Mouse (Mus musculus) spleen, postnatal 14 days (tissue): ENCODE measurements around the gene Dpp6.
A peak's percentile ranks its signal among the peaks of the same experiment; 100 is the strongest.
"Not testable (repeated sequence)": the region's sequence is repeated elsewhere in the genome, so short reads cannot be mapped to it uniquely, and the experiment has no call there.

Experiments
- DNase-seq, 2 experiments: peaks; one replicate each; pipeline ENCODE4 v3.0.0; 2021 to 2022; ENCODE audit warnings: low spot score in 2 of 2

The Dpp6 gene

GRCm38 (mm10) chr5:27501338-27501737, 684.3 kb downstream of the Dpp6 start, which contains the start of gene Speer4b:
Gene Speer4b, minus strand, starts transcription at chr5:27501438.
- not testable (repeated sequence) for DNase-seq

GRCm38 (mm10) chr5:27518716-27519115, 701.7 kb downstream of the Dpp6 start:
- DNase-seq = no peak

DNA sequence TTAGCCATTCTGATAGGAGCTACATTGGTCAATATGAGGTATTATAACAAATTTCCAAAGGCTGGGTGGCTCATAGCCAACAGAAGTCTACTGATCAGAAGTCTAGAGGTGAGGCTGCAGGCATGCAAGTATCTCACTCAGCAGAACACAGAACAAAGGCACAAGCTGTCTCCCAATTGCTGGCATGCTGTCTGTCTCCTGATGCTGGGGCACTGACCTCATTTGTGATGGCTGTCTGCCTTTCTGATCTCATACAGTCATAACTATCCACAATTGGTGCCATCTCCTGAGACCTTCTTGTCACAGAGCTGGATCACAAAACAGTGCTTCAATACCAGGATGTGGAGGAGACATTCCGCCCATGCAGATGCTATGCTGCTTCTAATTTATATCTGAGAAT, 709.9 kb downstream of the Dpp6 start:
- DNase-seq = no peak

- DNase-seq = no peak
Observed at GRCm38 (mm10) chr5:27544816-27545270, 727.8 kb downstream of the Dpp6 start.

- DNase-seq = no peak
Observed at GRCm38 (mm10) chr5:27549291-27549690, 732.3 kb downstream of the Dpp6 start.

DNA sequence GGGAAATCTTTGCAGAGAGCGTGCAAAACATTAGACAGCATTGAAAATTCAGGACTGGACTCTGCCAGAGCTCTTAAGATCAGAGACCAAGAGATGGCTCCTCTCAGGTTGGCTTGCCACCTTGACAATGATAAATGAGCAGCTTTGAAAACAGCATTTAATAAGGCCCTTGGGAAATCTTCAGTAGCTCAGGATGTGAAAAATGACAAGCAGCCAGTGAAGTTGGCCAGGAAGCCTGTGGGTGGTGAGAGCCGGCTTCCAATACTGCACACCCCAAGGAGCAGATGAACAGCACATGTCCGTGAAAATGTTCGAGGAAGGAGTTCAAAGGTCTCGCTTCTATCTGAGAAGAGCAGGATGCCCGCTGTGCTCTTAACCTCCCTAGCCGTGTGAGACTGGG, 748.7 kb downstream of the Dpp6 start:
- no peak for DNase-seq

DNA sequence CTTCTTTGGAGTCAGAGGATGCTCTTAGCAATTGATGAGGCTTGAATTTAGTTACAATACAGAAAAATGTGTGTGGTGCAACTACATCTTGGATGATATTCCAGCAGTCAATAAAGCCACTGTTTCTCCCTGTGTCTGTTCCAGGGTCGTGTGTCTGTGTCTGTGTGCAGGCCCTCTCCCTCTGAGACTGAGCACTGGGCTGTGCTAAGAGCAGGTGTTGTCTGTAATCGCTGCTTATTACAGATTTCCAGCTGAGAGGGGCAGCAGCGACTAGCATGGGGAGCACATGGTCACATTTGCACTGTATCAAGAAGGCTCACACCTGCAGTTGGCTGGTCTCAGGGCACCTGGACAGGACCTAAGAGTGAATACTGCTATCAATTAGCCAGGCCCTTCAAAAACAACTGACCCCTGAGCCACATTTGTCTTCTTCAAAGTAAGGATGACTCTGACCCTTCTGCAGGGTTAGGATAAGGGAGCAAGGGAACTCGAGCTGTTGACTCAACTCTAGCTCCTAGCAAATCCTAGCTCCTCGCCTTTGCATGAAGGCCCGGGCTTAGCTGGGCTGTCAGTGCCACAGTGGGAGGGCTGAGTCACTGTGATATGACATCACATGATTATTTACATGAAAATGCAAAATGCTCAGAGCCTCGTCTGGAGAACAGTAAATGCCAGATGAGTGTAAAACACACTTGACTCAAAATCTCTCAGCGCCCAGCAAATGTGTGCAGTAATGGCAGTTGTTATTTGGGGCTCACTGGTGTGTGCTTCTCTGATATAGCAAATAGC, 771.2 kb downstream of the Dpp6 start:
- DNase-seq = no peak

DNA sequence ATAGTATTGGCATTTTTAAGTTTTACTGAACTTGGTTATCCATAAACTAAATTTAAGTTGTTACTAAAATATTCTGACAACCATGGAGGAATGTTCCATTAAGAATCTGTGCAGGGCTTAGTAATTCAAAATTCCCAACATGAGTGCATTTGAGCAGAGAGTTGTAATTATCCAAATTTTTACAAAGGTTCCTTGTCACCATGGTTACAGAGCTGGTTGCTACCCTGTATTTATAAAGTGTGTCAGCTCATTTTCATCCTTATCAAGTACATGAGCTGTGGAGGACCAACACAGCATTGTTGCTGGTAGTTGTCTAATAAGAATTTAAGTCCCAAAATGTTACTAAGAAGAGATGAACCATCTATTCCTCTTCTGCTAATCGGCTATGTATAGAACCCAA, 787.1 kb downstream of the Dpp6 start:
- DNase-seq = no peak

DNA sequence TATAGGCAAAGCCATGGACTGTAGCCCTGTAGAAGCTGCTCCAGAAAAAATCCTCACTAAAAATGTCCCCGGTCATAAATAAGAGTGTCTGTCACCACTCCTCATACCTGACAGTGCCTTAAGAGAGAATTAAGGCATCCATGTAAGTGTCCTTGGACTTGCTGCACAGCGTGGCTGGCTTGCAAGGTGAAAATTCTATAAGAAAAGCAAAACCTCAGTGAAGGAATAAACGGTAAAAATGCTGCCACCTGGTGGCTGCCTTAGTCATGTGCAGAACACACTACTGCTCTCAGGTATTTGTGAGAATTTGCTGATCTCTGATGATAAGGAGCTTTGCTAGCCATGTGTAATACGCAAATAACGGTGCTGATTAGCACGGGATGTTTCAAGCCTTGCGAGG, 798.8 kb downstream of the Dpp6 start:
- DNase-seq = no peak

DNA sequence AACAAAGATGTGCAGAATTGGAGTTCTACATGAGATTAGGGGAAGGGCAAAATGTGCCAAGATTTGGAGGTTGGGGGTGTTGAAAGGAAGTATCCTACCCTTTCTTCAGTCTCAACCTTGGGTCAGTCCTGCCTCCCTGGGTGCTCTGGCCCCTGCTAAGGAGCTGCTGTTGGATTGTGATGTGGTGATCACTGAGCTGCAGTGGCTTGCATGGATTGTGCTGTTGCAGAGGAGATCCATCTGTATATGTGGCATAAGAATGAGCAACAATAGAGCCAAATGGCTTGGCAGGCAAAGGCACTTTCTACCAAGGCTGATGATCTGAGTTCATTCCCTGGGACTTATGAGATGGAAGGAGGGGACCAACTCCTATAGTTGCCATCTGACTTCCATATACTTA, 804.8 kb downstream of the Dpp6 start:
- DNase-seq = no peak

DNA sequence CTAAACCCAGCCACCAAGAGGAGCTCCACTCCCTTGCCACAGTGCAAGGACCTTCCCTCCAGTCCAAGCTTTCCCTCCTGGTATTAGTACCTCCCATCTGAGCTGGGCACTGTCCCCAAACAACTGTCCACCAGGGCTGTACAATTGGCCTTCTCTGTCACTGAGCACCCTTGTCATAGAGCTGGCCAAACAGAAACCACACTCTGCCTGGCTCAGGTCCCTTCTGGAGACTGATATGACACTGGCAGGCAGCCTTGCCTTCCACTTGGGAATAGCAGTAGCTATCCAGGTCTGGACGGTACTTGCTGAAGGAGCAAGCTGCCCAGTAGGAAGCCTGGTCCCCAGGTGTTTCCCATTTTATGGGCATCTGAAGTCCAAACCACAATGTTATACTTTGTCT, 806.9 kb downstream of the Dpp6 start:
- DNase-seq = no peak

GRCm38 (mm10) chr5:27632151-27632550, 815.1 kb downstream of the Dpp6 start:
- DNase-seq = no peak

DNA sequence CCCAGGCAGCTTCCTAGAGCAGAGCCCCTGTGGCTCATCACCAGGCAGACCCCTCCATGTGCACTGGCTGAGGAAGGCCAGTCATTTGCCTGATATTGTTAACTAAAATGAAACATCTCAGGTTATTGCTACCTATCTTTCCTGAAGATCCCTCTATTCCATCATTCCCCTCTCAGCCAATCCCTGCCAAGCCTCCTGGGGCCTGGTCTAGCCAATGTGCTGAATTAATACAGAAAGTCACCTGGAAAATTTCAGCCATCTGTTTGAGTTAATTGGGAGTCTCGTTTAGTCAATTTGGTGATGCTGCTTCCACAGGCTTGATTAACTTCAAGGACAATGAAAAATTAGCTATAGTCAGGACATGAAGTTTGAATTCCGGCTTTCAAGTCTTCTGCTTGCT, 818.9 kb downstream of the Dpp6 start:
- DNase-seq = no peak

GRCm38 (mm10) chr5:27641876-27642275, 824.9 kb downstream of the Dpp6 start:
- DNase-seq = no peak

DNA sequence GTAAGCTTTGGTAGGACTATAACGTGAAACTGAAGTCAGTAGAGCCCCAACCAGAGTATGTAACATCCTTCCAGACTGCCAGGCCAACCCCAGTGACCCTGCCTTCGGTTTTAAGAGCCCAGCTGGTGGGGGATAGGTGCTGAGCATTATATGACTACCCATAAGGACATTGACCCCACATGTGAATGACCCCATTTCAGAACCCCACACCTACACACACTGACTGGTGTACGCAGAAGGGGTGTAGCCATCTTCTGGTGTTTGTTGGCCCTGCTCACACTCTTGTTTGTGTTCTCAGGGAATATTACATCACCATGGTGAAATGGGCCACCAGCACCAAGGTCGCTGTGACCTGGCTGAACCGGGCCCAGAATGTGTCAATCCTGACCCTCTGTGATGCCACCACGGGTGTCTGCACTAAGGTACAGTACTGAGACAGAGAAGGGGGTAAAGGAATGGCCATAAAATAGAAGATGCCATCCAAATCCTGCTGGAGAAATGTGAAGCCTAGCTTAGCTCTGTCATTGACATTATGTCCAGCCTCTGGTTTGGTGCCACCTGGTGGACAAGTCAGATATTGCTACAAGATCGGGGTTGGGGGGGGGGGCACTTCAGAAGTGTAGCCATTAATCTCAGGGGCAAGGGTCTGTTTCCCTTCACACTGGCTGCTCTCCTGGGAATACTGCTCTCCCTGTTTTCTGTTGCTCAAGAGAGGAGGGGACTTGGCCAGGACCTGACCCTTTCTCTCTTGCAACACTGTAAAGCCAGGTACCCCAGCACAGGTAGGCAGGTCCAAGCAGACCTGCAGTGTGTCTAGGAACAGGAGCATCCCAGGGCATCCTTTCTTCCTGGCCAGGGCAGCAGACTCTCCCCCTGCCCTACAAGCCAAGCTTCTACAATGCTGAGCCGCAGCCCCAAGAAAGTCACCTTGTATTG, 835.1 kb downstream of the Dpp6 start:
- peak in 1 of 2 experiments; percentile 10 for DNase-seq

DNA sequence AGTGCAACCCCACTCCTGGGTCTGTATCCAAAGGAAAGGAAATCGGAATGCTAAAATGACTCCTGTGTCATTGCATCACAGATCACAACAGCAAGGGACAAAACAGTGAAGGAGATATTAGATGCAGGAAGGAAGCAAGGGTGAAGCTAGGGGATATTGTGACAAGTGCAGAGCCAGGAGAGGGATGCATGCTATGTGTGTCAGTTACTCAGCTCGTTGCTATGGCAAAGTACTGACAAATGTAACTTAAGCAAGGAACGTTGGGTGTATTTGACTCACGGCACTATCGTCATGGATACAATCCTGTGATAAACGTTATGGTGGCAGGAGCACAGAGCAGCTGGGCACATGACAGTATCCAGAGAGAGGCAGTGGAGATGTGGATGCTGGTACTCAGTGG, 839.1 kb downstream of the Dpp6 start:
- DNase-seq = no peak

- DNase-seq = no peak
Observed at GRCm38 (mm10) chr5:27657672-27658071, 840.7 kb downstream of the Dpp6 start.

- no peak for DNase-seq
Observed at GRCm38 (mm10) chr5:27658165-27658564, 841.2 kb downstream of the Dpp6 start.

DNA sequence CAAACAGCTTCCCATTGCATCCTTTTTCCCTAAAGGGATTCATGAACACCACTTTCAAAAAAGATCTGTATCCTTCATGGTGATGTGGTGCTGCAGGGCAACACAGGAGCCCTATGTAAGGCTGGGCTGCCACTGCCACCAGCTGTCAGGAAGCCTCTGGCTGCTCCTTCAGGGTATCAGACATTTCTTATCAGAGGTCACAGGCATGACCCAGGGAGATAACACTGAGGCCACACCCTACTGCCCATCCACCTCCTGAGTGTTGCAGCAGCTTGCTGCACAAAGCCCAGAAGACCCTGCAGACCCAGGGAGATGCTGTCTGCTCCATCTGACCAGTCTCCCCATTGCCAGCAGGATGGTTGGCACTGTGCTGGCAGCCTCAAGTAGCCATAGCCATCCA, 841.6 kb downstream of the Dpp6 start:
- no peak for DNase-seq

DNA sequence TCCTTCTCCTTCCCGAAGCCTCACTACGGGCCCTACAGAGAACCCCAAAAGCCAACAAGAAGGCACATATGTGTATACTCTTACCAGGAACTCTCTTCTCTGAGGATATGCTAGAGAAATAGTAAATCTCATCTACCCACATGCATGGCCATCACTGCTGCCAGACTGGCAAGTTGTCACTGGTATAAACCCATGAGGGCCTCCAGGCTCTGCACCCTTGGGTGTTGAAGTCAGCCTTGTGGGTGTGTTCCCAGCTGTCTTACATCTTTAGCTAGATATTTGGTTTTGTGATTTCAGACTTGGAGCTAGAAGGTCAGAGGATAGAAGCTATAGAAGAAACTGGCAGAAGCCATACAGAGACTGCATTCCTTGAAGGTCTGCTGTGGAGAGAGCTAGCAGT, 842.0 kb downstream of the Dpp6 start:
- DNase-seq = no peak

- no peak for DNase-seq
Observed at GRCm38 (mm10) chr5:27659781-27660180, 842.8 kb downstream of the Dpp6 start.

DNA sequence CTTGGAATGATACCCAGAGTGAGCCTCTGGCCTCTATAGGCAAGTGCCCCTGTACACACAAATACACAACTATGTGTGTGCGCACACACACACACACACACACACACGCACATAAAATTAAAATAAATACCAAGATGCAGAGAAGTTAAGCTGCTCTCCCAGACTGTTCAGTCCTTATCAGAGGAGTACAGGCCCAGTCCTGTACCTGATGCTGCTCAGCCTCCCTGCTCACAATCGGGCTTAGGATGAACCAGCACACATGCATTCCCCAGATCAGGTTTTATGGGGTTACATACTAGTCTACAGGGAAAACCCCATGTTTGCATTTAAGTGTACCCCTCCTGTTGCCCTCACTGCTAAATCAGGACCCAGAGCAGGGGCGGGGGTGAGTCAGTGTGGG, 847.1 kb downstream of the Dpp6 start:
- no peak for DNase-seq

- DNase-seq = no peak
Observed at GRCm38 (mm10) chr5:27671487-27671886, 854.5 kb downstream of the Dpp6 start.
